ENCODE assay signal across 8 mouse cellular contexts in the genomic region with DNA sequence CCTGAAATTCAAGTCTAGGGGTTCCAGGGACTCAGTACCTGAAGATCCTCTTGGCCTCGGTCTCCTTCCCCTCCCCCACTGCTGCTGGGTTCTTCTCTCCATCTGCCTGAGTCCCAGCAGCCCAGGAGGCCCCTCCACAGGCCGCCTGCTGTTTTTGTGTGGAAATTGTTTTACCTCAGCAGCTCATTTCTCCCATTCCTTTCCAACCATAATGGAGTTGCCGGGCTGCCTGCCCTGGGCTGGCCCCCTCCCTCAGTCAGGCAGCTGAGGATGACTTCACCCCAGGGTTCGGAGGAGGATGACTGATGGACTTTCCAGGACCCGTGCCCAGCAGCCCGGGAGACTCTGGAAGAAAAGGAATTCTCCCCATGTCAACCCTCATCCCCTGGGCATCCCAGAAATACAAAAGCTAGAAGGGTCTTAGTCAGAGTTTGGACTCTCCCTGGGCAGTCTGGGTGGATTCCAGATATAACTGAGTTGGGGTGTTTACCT. TPM values are rescaled to one million over a fixed set of nuclear protein-coding genes. Genes with fewer than 3 reads are reported as not detected.
DNase-seq lines count a peak whose midpoint lies in the region; ATAC-seq lines count a peak whose summit lies in the region.

No protein-coding gene starts in this region.

- no peaks in the 10 kb centered on the region for H3K9me3 ChIP-seq in kidney, embryonic 15.5 days (replicated peaks)
- no peaks in the 10 kb centered on the region for H3K9me3 ChIP-seq in embryonic facial prominence, embryonic 10.5 days

- H3K36me3 ChIP-seq in kidney, embryonic 15.5 days, result peaks cover 30% of the 10 kb centered on the region
- H3K36me3 ChIP-seq in embryonic facial prominence, embryonic 10.5 days (replicated peaks), result peaks cover 54% of the 10 kb centered on the region

- H3K27ac ChIP-seq in kidney, embryonic 15.5 days, result peak overlapping the region; percentile 86
- H3K27ac ChIP-seq in embryonic facial prominence, embryonic 10.5 days (replicated peaks), result peak overlapping the region; percentile 85

- intact Hi-C loops in heart, postnatal 10 days (cut with DNase I), result loop anchor here (2.0 kb wide), 1 partner anchor 18 kb away; no protein-coding TSS in a partner anchor

- H3K4me2 ChIP-seq in kidney, embryonic 15.5 days, result peak overlapping the region; percentile 10

- H3K27me3 ChIP-seq in kidney, embryonic 15.5 days, result no peaks in the 10 kb centered on the region
- no peaks in the 10 kb centered on the region for H3K27me3 ChIP-seq in embryonic facial prominence, embryonic 10.5 days (replicated peaks; ENCODE audit: low read depth, poor library complexity, severe bottlenecking)

- no peak overlapping the region for H3K9ac ChIP-seq in kidney, embryonic 15.5 days

- no peak for ATAC-seq in kidney, embryonic 15.5 days (replicated peaks; ENCODE audit: low FRiP score)
- ATAC-seq in megakaryocyte progenitor cell, adult 5-6 weeks (replicated peaks; ENCODE audit: poor library complexity), result no peak
- ATAC-seq in activated CD4-positive, CD25-positive, alpha-beta regulatory T cell, adult 4 months, result no peak

- no peak for DNase-seq in kidney, postnatal 36 days
- DNase-seq in embryonic facial prominence, embryonic 10.5 days (ENCODE audit: low spot score), result peak; percentile 57
- peak; percentile 68 to 77 for DNase-seq in heart, postnatal 10 days
- DNase-seq in lung, postnatal 4 days, result peak; percentile 44 to 71
- no peak for DNase-seq in right cerebral cortex, postnatal 4 days

- H3K4me3 ChIP-seq in kidney, embryonic 15.5 days (replicated peaks), result no peak overlapping the region
- peak overlapping the region; percentile 28 for H3K4me3 ChIP-seq in embryonic facial prominence, embryonic 10.5 days

- H3K4me1 ChIP-seq in kidney, embryonic 15.5 days, result peaks cover 51% of the 10 kb centered on the region
- peaks cover 60% of the 10 kb centered on the region for H3K4me1 ChIP-seq in embryonic facial prominence, embryonic 10.5 days

- WGBS in kidney, embryonic 15.5 days, result 19% methylated on average over 6 of the region's 6 CpGs
- WGBS in embryonic facial prominence, embryonic 10.5 days, result 22% methylated on average over 6 of the region's 6 CpGs

RNA-seq across cellular contexts. Expression of gene Mrps23, which starts 23.7 kb away (rescaled TPM):
- 57.5 and 65.2 TPM in 2 replicates for polyA plus RNA-seq in kidney, embryonic 15.5 days (2015; fragmentation: Nextera tagmentation; extraction: Ambion mirVana)
- 60.4 and 71.7 TPM in 2 replicates for polyA plus RNA-seq in embryonic facial prominence, embryonic 10.5 days (2016; fragmentation: Nextera tagmentation; extraction: Ambion mirVana)
- total RNA-seq in heart, postnatal 10 days (2021), result 100 to 1,000 TPM; 250 to 256 TPM
- 64.5 and 73.5 TPM in 2 replicates for total RNA-seq in megakaryocyte progenitor cell, adult 5-6 weeks (2015)
- 49.0 and 90.6 TPM in 2 replicates for total RNA-seq in megakaryocyte progenitor cell, adult 5-6 weeks (2017)
- polyA plus RNA-seq in activated CD4-positive, CD25-positive, alpha-beta regulatory T cell, adult 4 months (2017; shearing (Covaris generic)), result 10 to 100 TPM; 96.8 to 98.7 TPM

Comparison
In these comparisons a context has a peak if more than half of its experiments do, and no peak if none do; other contexts are left out.
1. DNase-seq: peak in embryonic facial prominence, embryonic 10.5 days (single experiment), heart, postnatal 10 days (2 of 2) and lung, postnatal 4 days (2 of 2); none in kidney, postnatal 36 days (0 of 2) and right cerebral cortex, postnatal 4 days (single experiment).